Mouse (Mus musculus): ENCODE measurements around the gene Chrng. TPM values are rescaled to one million over a fixed set of nuclear protein-coding genes. Genes with fewer than 3 reads are reported as not detected.
A peak's percentile ranks its signal among the peaks of the same experiment; 100 is the strongest.

Gene Chrng
- polyA plus RNA-seq, 1 experiment from 2014 or later: not detected

DNA sequence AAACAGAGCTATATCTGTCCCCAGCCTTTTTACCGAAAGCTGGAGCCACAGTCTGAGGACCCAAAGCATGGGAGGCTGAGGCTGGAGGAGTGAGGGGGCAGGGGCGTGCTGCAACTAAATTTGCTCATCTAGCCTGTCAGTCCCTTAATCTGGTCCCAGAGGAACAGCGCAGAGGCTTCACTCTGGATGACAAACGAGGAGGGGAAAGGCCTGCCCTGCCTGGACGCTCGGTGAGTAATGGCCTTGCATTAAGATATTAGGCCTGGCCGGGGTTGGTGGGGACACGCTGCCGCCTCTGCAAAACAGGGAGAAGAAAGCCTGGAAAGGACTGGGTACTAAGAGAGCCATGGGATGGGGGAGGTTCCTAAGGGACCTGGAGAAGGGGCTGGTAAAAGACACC is 32.1 kb upstream of the Chrng start:
- H3K27ac ChIP-seq (replicated peaks; ENCODE audit: low read depth, low read length): no peak overlapping the region
- WGBS: 26% methylated on average over 9 of the region's 9 CpGs
- H3K36me3 ChIP-seq (ENCODE audit: control insufficient read depth, insufficient read depth, low read length): no peaks in the 10 kb centered on the region

DNA sequence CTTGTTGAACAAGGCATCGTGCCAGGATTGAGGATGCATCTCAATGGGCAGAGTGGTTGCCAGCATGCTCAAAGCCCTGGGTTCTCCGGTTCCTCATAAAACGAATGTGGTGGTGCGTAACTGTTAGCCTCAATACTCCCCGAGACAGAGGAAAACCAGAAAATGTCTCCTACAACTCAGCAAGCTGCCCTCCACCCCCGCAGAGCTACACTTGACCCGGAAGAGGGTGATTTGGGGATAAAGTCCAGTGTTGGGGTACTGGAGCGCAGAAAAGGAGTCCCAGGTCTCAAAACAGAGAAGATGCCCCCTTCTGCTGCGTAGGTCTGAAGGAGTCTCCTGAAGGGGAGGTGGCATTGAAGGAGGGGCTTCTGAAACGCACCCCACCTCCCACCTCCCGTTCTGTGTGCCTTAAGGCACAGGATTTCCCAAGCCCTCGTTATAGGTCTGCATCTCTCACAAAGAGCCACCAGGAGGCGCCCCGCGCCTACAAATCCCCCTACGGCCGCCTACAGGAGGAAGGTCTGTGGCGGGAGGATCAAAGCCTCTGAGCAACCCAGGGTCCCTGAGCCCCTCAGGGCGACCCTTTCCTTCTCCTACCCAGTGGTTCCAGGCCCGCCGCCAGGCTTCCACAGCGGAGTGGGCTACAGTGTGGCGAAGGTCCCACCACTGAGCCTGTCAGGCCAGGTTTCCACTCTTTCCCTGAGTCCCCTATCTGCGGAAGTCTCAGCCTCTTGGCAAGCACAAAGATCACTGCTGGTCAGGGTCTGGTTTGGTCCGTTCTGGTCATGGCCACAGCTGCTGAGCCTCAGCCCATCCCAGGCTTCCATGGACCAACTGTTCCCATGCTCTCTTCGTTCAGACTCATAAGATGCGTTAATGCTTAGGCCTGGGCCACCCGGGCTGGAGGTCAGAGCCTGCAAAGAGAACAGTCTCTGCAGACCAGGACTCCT is 30.2 kb upstream of the Chrng start:
- ATAC-seq (ENCODE audit: low FRiP score, low TSS enrichment) (no peak), DNase-seq (peak; percentile 83)
- Histone ChIP-seq H3K27me3 (ENCODE audit: control insufficient read depth, insufficient read depth, low read length) (no peaks in the 10 kb centered on the region), H3K27ac (replicated peaks; ENCODE audit: low read depth, low read length) (no peak overlapping the region), H3K36me3 (ENCODE audit: control insufficient read depth, insufficient read depth, low read length) (no peaks in the 10 kb centered on the region), H3K4me1 (ENCODE audit: control insufficient read depth, insufficient read depth, low read length) (peaks cover 39% of the 10 kb centered on the region), H3K4me3 (replicated peaks; ENCODE audit: low read depth, low read length) (no peak overlapping the region), H3K9ac (replicated peaks; ENCODE audit: low read length) (no peak overlapping the region), H3K9me3 (ENCODE audit: control insufficient read depth, low read length) (no peaks in the 10 kb centered on the region), H3K4me2 (ENCODE audit: low read length) (no peak overlapping the region)
- 23% methylated on average over 28 of the region's 28 CpGs for WGBS

More for the DNA sequence above, 32.1 kb upstream of the Chrng start:
- H3K27me3 ChIP-seq (ENCODE audit: control insufficient read depth, insufficient read depth, low read length): no peaks in the 10 kb centered on the region
- no peak overlapping the region for H3K9ac ChIP-seq (replicated peaks; ENCODE audit: low read length)
- ATAC-seq (ENCODE audit: low FRiP score, low TSS enrichment) (no peak), DNase-seq (no peak)
- no peak overlapping the region for H3K4me3 ChIP-seq (replicated peaks; ENCODE audit: low read depth, low read length)
- H3K4me2 ChIP-seq (ENCODE audit: low read length): no peak overlapping the region
- peaks cover 45% of the 10 kb centered on the region for H3K4me1 ChIP-seq (ENCODE audit: control insufficient read depth, insufficient read depth, low read length)
- H3K9me3 ChIP-seq (ENCODE audit: control insufficient read depth, low read length): no peaks in the 10 kb centered on the region

DNA sequence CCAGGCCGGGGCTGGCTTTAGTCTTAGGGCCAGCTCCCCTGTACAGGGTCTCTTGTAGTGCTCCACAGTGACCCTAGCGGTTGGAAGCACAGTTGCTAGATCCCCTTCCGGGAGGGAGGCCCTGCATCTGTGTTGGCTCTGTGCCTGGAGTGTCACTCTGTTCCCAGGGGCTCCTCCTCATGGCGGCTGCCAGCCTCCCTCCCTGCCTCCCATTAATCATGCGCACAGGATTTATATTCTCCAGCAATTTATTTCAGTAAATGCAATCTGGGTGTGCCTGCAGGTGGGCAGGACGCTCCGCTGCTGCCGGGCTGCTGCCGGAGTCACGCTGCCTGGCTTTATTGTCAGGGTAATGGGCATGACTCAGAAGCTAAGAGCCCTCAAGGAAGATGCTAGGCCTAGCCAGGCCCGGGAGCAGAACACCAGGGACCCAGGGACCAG is 28.6 kb upstream of the Chrng start:
- DNase-seq (peak; percentile 88), ATAC-seq (ENCODE audit: low FRiP score, low TSS enrichment) (peak; percentile 83)
- Histone ChIP-seq H3K9me3 (ENCODE audit: control insufficient read depth, low read length) (no peaks in the 10 kb centered on the region), H3K4me2 (ENCODE audit: low read length) (peak overlapping the region; percentile 21; the same call in 1 of the 2 replicates), H3K4me1 (ENCODE audit: control insufficient read depth, insufficient read depth, low read length) (peaks cover 25% of the 10 kb centered on the region), H3K27ac (replicated peaks; ENCODE audit: low read depth, low read length) (no peak overlapping the region), H3K4me3 (replicated peaks; ENCODE audit: low read depth, low read length) (no peak overlapping the region), H3K36me3 (ENCODE audit: control insufficient read depth, insufficient read depth, low read length) (no peaks in the 10 kb centered on the region), H3K9ac (replicated peaks; ENCODE audit: low read length) (no peak overlapping the region; the same call in 1 of the 2 replicates), H3K27me3 (ENCODE audit: control insufficient read depth, insufficient read depth, low read length) (no peaks in the 10 kb centered on the region)
- WGBS: 4% methylated on average over 11 of the region's 11 CpGs

DNA sequence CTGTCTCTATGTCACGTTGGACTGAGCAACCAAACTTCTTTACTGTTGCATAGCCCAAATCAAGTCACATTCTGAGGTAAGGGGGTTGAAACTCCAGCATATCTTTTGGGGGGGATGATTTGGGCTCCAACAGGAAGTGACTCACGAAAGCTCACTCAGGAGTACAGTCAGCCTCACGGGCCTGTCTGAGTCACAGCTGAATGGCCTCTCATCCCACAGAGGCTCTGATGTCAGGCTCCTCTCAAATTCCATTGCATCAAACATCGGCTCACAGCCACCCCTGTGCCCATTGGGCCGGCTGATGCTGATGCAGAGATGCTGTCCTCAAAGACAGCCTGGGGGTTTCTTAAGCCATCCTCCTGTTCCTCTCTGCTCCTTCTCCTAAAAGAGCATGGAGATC is 23.6 kb upstream of the Chrng start:
- H3K4me2 ChIP-seq (ENCODE audit: low read length): no peak overlapping the region
- H3K4me3 ChIP-seq (replicated peaks; ENCODE audit: low read depth, low read length): no peak overlapping the region
- ATAC-seq (ENCODE audit: low FRiP score, low TSS enrichment) (no peak), DNase-seq (no peak)
- peaks cover 8% of the 10 kb centered on the region; the same call in 1 of the 2 replicates for H3K4me1 ChIP-seq (ENCODE audit: control insufficient read depth, insufficient read depth, low read length)
- no peaks in the 10 kb centered on the region for H3K9me3 ChIP-seq (ENCODE audit: control insufficient read depth, low read length)
- no peaks in the 10 kb centered on the region for H3K36me3 ChIP-seq (ENCODE audit: control insufficient read depth, insufficient read depth, low read length)
- H3K27ac ChIP-seq (replicated peaks; ENCODE audit: low read depth, low read length): no peak overlapping the region
- H3K27me3 ChIP-seq (ENCODE audit: control insufficient read depth, insufficient read depth, low read length): peaks cover 22% of the 10 kb centered on the region
- 60% methylated on average over 5 of the region's 5 CpGs for WGBS
- no peak overlapping the region for H3K9ac ChIP-seq (replicated peaks; ENCODE audit: low read length)

DNA sequence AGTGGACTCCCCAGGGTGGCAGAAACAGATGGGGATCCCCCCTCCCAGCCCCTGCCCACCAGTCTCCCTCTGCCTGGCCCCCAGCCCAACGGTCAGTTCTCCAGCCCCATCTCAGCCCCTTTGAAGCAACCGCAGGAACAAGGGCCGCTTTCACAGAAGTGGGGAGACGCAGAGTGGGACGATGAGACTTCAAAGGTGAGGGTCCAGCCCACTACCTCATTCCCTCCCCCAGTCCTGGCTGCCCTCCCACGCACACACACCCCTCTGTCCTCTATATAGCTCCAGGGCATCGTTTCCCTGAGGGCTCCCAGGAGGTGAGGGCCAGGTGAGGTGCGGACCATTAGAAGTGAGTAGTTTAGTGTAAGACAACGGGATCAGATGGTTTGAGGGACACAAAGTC is 21.4 kb upstream of the Chrng start, which contains the start of gene Prss56:
TSS of gene Prss56 (plus strand) at position 301 of the 400 bp plus-strand sequence.
- no peak for ATAC-seq (ENCODE audit: low FRiP score, low TSS enrichment)
- H3K27ac ChIP-seq (replicated peaks; ENCODE audit: low read depth, low read length): no peak within 1 kb of the TSS
- 72% methylated on average over 9 of the region's 9 CpGs for WGBS
- no peak within 1 kb of the TSS for H3K4me3 ChIP-seq (replicated peaks; ENCODE audit: low read depth, low read length)
- H3K4me2 ChIP-seq (ENCODE audit: low read length): no peak within 1 kb of the TSS
- H3K9ac ChIP-seq (replicated peaks; ENCODE audit: low read length): no peak within 1 kb of the TSS
- peaks cover 3% of the 10 kb centered on the region; the same call in 1 of the 2 replicates for H3K4me1 ChIP-seq (ENCODE audit: control insufficient read depth, insufficient read depth, low read length)
- no peaks in the 10 kb centered on the region for H3K9me3 ChIP-seq (ENCODE audit: control insufficient read depth, low read length)
- H3K27me3 ChIP-seq (ENCODE audit: control insufficient read depth, insufficient read depth, low read length): peaks cover 33% of the 10 kb centered on the region
- no peaks in the 10 kb centered on the region for H3K36me3 ChIP-seq (ENCODE audit: control insufficient read depth, insufficient read depth, low read length)
- no peak for DNase-seq

DNA sequence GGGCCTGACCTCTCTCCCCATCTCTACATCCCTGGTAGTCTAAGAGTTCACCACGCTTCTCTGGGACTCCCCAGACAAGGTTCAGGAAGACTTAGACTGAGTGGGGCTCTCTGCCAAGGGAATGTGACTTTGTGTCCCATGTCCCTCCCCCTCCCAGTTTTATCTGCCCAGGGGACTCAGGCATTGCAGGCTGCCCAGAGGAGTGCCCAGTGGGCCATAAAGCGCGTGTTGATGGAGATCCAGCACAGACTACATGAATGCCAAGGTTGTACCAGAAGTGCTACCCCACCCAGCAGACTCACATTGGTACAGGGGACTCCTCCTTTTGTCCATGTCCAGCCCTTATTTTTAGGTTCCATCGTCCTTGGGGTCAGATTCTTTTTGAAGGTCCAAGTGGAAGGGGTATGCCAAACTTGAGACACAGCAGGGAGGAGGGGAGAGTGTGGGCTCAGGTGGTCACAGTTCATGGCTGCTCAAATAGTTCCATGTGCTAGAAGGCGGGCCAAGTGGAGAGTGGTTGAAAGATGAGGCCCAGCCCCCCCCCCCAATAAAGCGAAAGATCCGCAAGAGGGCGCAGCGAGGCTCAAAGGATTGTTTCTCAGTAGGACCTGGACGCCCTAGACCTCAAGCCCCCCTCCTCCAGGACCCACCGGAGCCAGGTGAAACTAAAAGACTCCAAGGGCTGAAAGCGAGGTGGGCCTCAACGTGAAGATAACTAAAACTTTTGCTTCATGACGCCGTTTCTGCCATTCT is 20.3 kb upstream of the Chrng start:
- no peaks in the 10 kb centered on the region for H3K36me3 ChIP-seq (ENCODE audit: control insufficient read depth, insufficient read depth, low read length)
- peaks cover 3% of the 10 kb centered on the region; the same call in 1 of the 2 replicates for H3K4me1 ChIP-seq (ENCODE audit: control insufficient read depth, insufficient read depth, low read length)
- no peak overlapping the region for H3K4me3 ChIP-seq (replicated peaks; ENCODE audit: low read depth, low read length)
- peaks cover 33% of the 10 kb centered on the region for H3K27me3 ChIP-seq (ENCODE audit: control insufficient read depth, insufficient read depth, low read length)
- ATAC-seq (ENCODE audit: low FRiP score, low TSS enrichment) (no peak), DNase-seq (no peak)
- WGBS: 32% methylated on average over 15 of the region's 15 CpGs
- H3K9me3 ChIP-seq (ENCODE audit: control insufficient read depth, low read length): no peaks in the 10 kb centered on the region
- H3K4me2 ChIP-seq (ENCODE audit: low read length): peak overlapping the region; percentile 32; the same call in 1 of the 2 replicates
- H3K9ac ChIP-seq (replicated peaks; ENCODE audit: low read length): no peak overlapping the region
- no peak overlapping the region for H3K27ac ChIP-seq (replicated peaks; ENCODE audit: low read depth, low read length)

DNA sequence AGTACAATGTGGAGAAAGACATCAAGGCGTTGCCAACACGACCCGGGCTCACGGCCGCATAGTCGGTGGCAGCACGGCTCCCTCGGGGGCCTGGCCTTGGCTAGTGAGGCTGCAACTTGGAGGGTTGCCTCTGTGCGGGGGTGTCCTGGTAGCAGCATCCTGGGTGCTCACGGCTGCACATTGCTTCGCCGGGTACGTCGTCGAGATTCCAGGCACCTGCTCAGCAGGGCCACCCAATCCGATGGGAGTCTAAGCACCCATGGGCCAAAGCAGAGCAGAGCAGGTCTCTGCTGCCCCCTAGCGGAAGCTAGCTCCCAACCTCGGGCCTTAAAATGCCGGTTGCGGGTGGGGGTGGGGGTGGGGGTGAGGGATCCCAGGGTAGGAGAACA is 19.7 kb upstream of the Chrng start:
- WGBS: 8% methylated on average over 20 of the region's 20 CpGs
- Histone ChIP-seq H3K4me1 (ENCODE audit: control insufficient read depth, insufficient read depth, low read length) (peaks cover 3% of the 10 kb centered on the region; the same call in 1 of the 2 replicates), H3K9me3 (ENCODE audit: control insufficient read depth, low read length) (no peaks in the 10 kb centered on the region), H3K4me2 (ENCODE audit: low read length) (peak overlapping the region; percentile 32; the same call in 1 of the 2 replicates), H3K36me3 (ENCODE audit: control insufficient read depth, insufficient read depth, low read length) (no peaks in the 10 kb centered on the region), H3K4me3 (replicated peaks; ENCODE audit: low read depth, low read length) (no peak overlapping the region), H3K9ac (replicated peaks; ENCODE audit: low read length) (no peak overlapping the region), H3K27me3 (ENCODE audit: control insufficient read depth, insufficient read depth, low read length) (peaks cover 33% of the 10 kb centered on the region), H3K27ac (replicated peaks; ENCODE audit: low read depth, low read length) (no peak overlapping the region)
- DNase-seq: peak; percentile 84
- ATAC-seq (ENCODE audit: low FRiP score, low TSS enrichment): 0 out of 2 replicates have a peak, but pooled peaks have one; percentile 19

DNA sequence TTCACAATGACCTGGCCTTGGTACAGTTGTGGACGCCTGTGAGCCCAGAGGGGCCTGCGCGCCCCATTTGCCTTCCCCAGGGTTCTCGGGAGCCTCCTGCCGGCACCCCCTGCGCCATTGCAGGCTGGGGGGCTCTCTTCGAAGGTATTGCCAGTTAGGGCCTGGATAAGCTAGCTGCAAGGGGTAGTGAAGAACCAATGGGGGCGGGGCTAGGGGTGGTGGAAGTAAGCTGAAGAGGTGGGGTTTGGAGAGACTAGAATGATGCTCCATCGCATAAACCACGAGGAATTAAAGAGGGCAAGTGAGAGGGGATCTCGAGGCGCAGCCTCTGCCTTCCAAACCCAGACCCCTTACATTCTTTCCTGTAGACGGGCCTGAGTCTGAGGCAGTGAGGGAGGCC is 18.9 kb upstream of the Chrng start:
- no peak for ATAC-seq (ENCODE audit: low FRiP score, low TSS enrichment)
- no peak overlapping the region for H3K9ac ChIP-seq (replicated peaks; ENCODE audit: low read length)
- H3K27me3 ChIP-seq (ENCODE audit: control insufficient read depth, insufficient read depth, low read length): peaks cover 33% of the 10 kb centered on the region
- peaks cover 3% of the 10 kb centered on the region; the same call in 1 of the 2 replicates for H3K4me1 ChIP-seq (ENCODE audit: control insufficient read depth, insufficient read depth, low read length)
- no peaks in the 10 kb centered on the region for H3K36me3 ChIP-seq (ENCODE audit: control insufficient read depth, insufficient read depth, low read length)
- no peak overlapping the region for H3K4me3 ChIP-seq (replicated peaks; ENCODE audit: low read depth, low read length)
- H3K27ac ChIP-seq (replicated peaks; ENCODE audit: low read depth, low read length): no peak overlapping the region
- H3K4me2 ChIP-seq (ENCODE audit: low read length): no peak overlapping the region
- WGBS: 10% methylated on average over 13 of the region's 13 CpGs
- no peaks in the 10 kb centered on the region for H3K9me3 ChIP-seq (ENCODE audit: control insufficient read depth, low read length)
- no peak for DNase-seq

Data from midbrain, embryonic 14.5 days (tissue).